ENCODE assay signal across 17 mouse cellular contexts in genomic region chr8:107608751-107609150, GRCm38 (mm10). TPM values are rescaled to one million over a fixed set of nuclear protein-coding genes. Genes with fewer than 3 reads are reported as not detected.
DNase-seq lines count a peak whose midpoint lies in the region; ATAC-seq and TF ChIP-seq lines count a peak whose summit lies in the region.
"Had no signal": no experiment of that assay in that cellular context is flagged by ENCODE, and none has a peak within 500 bp of the region (broad histone marks: within the 10 kb centered on the region; RNA-seq: fewer than 3 reads in every experiment).

No protein-coding gene starts in this region.

- H3K36me3 ChIP-seq in hindbrain, embryonic 10.5 days: no peaks in the 10 kb centered on the region
- no peaks in the 10 kb centered on the region for H3K36me3 ChIP-seq in hindbrain, embryonic 16.5 days (ENCODE audit: control insufficient read depth, insufficient read depth, low read length)
- no peaks in the 10 kb centered on the region for H3K36me3 ChIP-seq in hindbrain, postnatal 0 days (ENCODE audit: insufficient read depth, low read length)
- H3K36me3 ChIP-seq: heart, embryonic 13.5 days; kidney, embryonic 15.5 days; liver, embryonic 15.5 days had no signal

- H3K4me2 ChIP-seq in hindbrain, embryonic 16.5 days (ENCODE audit: low read length): no peak overlapping the region
- H3K4me2 ChIP-seq in hindbrain, postnatal 0 days (ENCODE audit: low read depth, low read length): no peak overlapping the region
- H3K4me2 ChIP-seq: heart, embryonic 13.5 days; kidney, embryonic 15.5 days; liver, embryonic 15.5 days had no signal

- peaks cover 22% of the 10 kb centered on the region for H3K4me1 ChIP-seq in hindbrain, embryonic 10.5 days (replicated peaks)
- H3K4me1 ChIP-seq in hindbrain, embryonic 16.5 days (ENCODE audit: control insufficient read depth, insufficient read depth, low read depth, low read length): no peaks in the 10 kb centered on the region; the same call in 1 of the 2 replicates
- no peaks in the 10 kb centered on the region for H3K4me1 ChIP-seq in hindbrain, postnatal 0 days (ENCODE audit: insufficient read depth, low read length)
- H3K4me1 ChIP-seq: heart, embryonic 13.5 days; kidney, embryonic 15.5 days; liver, embryonic 15.5 days had no signal

- 57% methylated on average over 7 of the region's 7 CpGs for WGBS in hindbrain, embryonic 10.5 days
- 17% methylated on average over 7 of the region's 7 CpGs for WGBS in hindbrain, embryonic 16.5 days
- WGBS in hindbrain, postnatal 0 days: 21% methylated on average over 7 of the region's 7 CpGs

- no peak for DNase-seq in hindbrain, embryonic 10.5 days (ENCODE audit: low spot score)
- DNase-seq in embryo, embryonic 10.5 days (ENCODE audit: low spot score): peak; percentile 66
- DNase-seq in hindbrain, postnatal 0 days (ENCODE audit: low spot score): peak; percentile 18
- peak; percentile 75 for DNase-seq in mesoderm, embryonic 11.5 days (ENCODE audit: low read depth, low spot score)
- DNase-seq in urinary bladder, postnatal 10 days (ENCODE audit: low spot score): no peak
- DNase-seq in layer of hippocampus, adult 9-11 months: no peak
- no peak for DNase-seq in thymus, postnatal 0 days (ENCODE audit: low spot score)
- DNase-seq: adrenal gland, adult 2 months; cerebellum, postnatal 10 days; thymus, postnatal 14 days had no signal

- 0 out of 2 replicates have a peak, but pooled peaks cover 1% of the 10 kb centered on the region for H3K27me3 ChIP-seq in hindbrain, embryonic 10.5 days (ENCODE audit: insufficient read depth, poor library complexity, severe bottlenecking)
- H3K27me3 ChIP-seq in hindbrain, embryonic 16.5 days (replicated peaks; ENCODE audit: control insufficient read depth, insufficient read depth, low read length): no peaks in the 10 kb centered on the region
- no peaks in the 10 kb centered on the region for H3K27me3 ChIP-seq in hindbrain, postnatal 0 days (ENCODE audit: insufficient read depth, low read length)

- H3K27ac ChIP-seq in hindbrain, embryonic 10.5 days: peak overlapping the region; percentile 35; the same call in 1 of the 2 replicates
- no peak overlapping the region for H3K27ac ChIP-seq in hindbrain, embryonic 16.5 days (ENCODE audit: low read depth, low read length)
- no peak overlapping the region for H3K27ac ChIP-seq in hindbrain, postnatal 0 days
- H3K27ac ChIP-seq: heart, embryonic 13.5 days; kidney, embryonic 15.5 days; liver, embryonic 15.5 days had no signal

- no peak overlapping the region for H3K4me3 ChIP-seq in hindbrain, embryonic 10.5 days
- no peak overlapping the region for H3K4me3 ChIP-seq in hindbrain, embryonic 16.5 days (ENCODE audit: low read length)
- no peak overlapping the region for H3K4me3 ChIP-seq in hindbrain, postnatal 0 days (ENCODE audit: low read length)
- H3K4me3 ChIP-seq: erythroblast, embryonic 14.5 days; heart, embryonic 13.5 days; kidney, embryonic 15.5 days; liver, embryonic 15.5 days had no signal

- no peak overlapping the region for H3K9ac ChIP-seq in hindbrain, embryonic 16.5 days (ENCODE audit: low read depth, low read length)
- H3K9ac ChIP-seq in hindbrain, postnatal 0 days (replicated peaks; ENCODE audit: low read length): no peak overlapping the region
- H3K9ac ChIP-seq: heart, embryonic 13.5 days; kidney, embryonic 15.5 days; liver, embryonic 15.5 days had no signal

- no peak for ATAC-seq in hindbrain, embryonic 16.5 days
- no peak for ATAC-seq in hindbrain, postnatal 0 days
- ATAC-seq: forebrain, embryonic 14.5 days; lung, postnatal 0 days had no signal

- no peaks in the 10 kb centered on the region for H3K9me3 ChIP-seq in hindbrain, embryonic 10.5 days
- H3K9me3 ChIP-seq in hindbrain, embryonic 16.5 days (ENCODE audit: control insufficient read depth, low read length): no peaks in the 10 kb centered on the region
- no peaks in the 10 kb centered on the region for H3K9me3 ChIP-seq in hindbrain, postnatal 0 days (ENCODE audit: low read length)
- H3K9me3 ChIP-seq: heart, embryonic 13.5 days; kidney, embryonic 15.5 days; liver, embryonic 15.5 days had no signal

- no peak for TF ChIP-seq CTCF in hindbrain, postnatal 0 days (IDR thresholded peaks at IDR 0.05; ENCODE audit: low read depth)

RNA-seq across cellular contexts. Expression of gene Psmd7, which starts 20.5 kb away (rescaled TPM):
- polyA plus RNA-seq in hindbrain, embryonic 10.5 days (2016; fragmentation: Nextera tagmentation; extraction: Ambion mirVana): 312 and 323 TPM in 2 replicates
- 235 and 245 TPM in 2 replicates for polyA plus RNA-seq in hindbrain, embryonic 16.5 days (2015; fragmentation: Nextera tagmentation; extraction: Ambion mirVana)
- total RNA-seq in hindbrain, postnatal 0 days (2014; rRNA removed): 21.7 and 34.4 TPM in 2 replicates
- 253 and 257 TPM in 2 replicates for polyA plus RNA-seq in hindbrain, postnatal 0 days (2015; fragmentation: Nextera tagmentation; extraction: Ambion mirVana)
- 224 and 229 TPM in 2 replicates for polyA plus RNA-seq in thymus, postnatal 0 days (2015; fragmentation: Nextera tagmentation; extraction: Ambion mirVana)

Comparison
In these comparisons a context has a peak if more than half of its experiments do, and no peak if none do; other contexts are left out.
1. DNase-seq: peak in embryo, embryonic 10.5 days (single experiment), hindbrain, postnatal 0 days (single experiment) and mesoderm, embryonic 11.5 days (single experiment); none in hindbrain, embryonic 10.5 days (single experiment), urinary bladder, postnatal 10 days (single experiment), layer of hippocampus, adult 9-11 months (single experiment) and thymus, postnatal 0 days (single experiment).